8 mouse cellular contexts compared by ENCODE assay signal in the genomic region with DNA sequence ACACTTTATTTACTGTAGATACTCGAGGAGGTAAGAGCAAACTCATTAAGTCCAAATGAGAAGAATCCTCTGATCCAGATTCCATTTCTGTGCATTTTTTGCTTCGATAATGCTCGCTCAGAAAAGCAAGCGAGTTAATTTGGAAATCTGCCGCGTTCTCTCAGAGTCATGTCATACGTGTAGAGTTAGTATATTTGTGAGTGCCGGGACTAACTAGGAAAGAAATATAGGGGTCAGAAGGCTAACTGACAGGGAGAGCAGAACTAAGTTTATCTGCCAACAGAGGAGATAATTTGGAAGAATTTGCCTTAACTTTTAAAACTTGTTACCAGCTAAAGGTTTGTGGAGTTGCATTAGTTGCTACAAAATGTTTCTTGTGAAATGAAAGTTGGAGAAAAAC. TPM values are rescaled to one million over a fixed set of nuclear protein-coding genes. Genes with fewer than 3 reads are reported as not detected.
A peak's percentile ranks its signal among the peaks of the same experiment; 100 is the strongest.
DNase-seq lines count a peak whose midpoint lies in the region; ATAC-seq and TF ChIP-seq lines count a peak whose summit lies in the region.

No protein-coding gene starts in this region.

- no peaks in the 10 kb centered on the region for H3K9me3 ChIP-seq in kidney, postnatal 0 days (replicated peaks; ENCODE audit: low read length)
- no peaks in the 10 kb centered on the region for H3K9me3 ChIP-seq in hindbrain, embryonic 15.5 days
- no peaks in the 10 kb centered on the region for H3K9me3 ChIP-seq in midbrain, embryonic 16.5 days (replicated peaks; ENCODE audit: control insufficient read depth, low read length, poor library complexity, severe bottlenecking)

- no peak for ATAC-seq in kidney, postnatal 0 days (replicated peaks; ENCODE audit: low FRiP score, low read depth)
- no peak for ATAC-seq in hindbrain, embryonic 15.5 days (ENCODE audit: low FRiP score, low read depth)
- ATAC-seq in midbrain, embryonic 16.5 days, result no peak

- peak overlapping the region; percentile 85 for H3K9ac ChIP-seq in kidney, postnatal 0 days (ENCODE audit: low read depth, low read length)
- peak overlapping the region; percentile 58 for H3K9ac ChIP-seq in hindbrain, embryonic 15.5 days
- H3K9ac ChIP-seq in midbrain, embryonic 16.5 days (ENCODE audit: low read depth, low read length), result peak overlapping the region; percentile 72

- H3K27me3 ChIP-seq in kidney, postnatal 0 days (ENCODE audit: insufficient read depth, low read length), result no peaks in the 10 kb centered on the region
- no peaks in the 10 kb centered on the region for H3K27me3 ChIP-seq in hindbrain, embryonic 15.5 days
- no peaks in the 10 kb centered on the region for H3K27me3 ChIP-seq in midbrain, embryonic 16.5 days (ENCODE audit: control insufficient read depth, insufficient read depth, low read depth, low read length)

- TF ChIP-seq CTCF in kidney, postnatal 0 days (IDR thresholded peaks at IDR 0.05; ENCODE audit: low read depth), result no peak

- H3K4me3 ChIP-seq in kidney, postnatal 0 days (replicated peaks; ENCODE audit: low read depth, low read length), result peak overlapping the region; percentile 94
- H3K4me3 ChIP-seq in brown adipose tissue, adult 24 weeks (ENCODE audit: insufficient read depth, low read depth, low read length), result peak overlapping the region; percentile 93
- peak overlapping the region; percentile 67 for H3K4me3 ChIP-seq in hindbrain, embryonic 15.5 days
- peak overlapping the region; percentile 71 for H3K4me3 ChIP-seq in midbrain, embryonic 16.5 days (ENCODE audit: low read depth, low read length)

- peak overlapping the region; percentile 66; the same call in 1 of the 2 replicates for H3K27ac ChIP-seq in kidney, postnatal 0 days
- H3K27ac ChIP-seq in brown adipose tissue, adult 24 weeks (replicated peaks; ENCODE audit: low read depth, low read length), result no peak overlapping the region
- H3K27ac ChIP-seq in hindbrain, embryonic 15.5 days (replicated peaks), result no peak overlapping the region
- no peak overlapping the region for H3K27ac ChIP-seq in midbrain, embryonic 16.5 days (ENCODE audit: low read length)

- DNase-seq in kidney, postnatal 0 days (ENCODE audit: low spot score), result no peak
- DNase-seq in kidney, adult 18-20 months, result no peak
- DNase-seq in embryo, embryonic 10 days (ENCODE audit: low spot score), result no peak
- DNase-seq in layer of hippocampus, postnatal 36 days, result no peak
- DNase-seq in ovary, adult 18-20 months (ENCODE audit: low spot score), result no peak

- peaks cover 5% of the 10 kb centered on the region for H3K4me1 ChIP-seq in kidney, postnatal 0 days (replicated peaks; ENCODE audit: insufficient read depth, low read length)
- peaks cover 3% of the 10 kb centered on the region; the same call in 1 of the 2 replicates for H3K4me1 ChIP-seq in brown adipose tissue, adult 24 weeks (ENCODE audit: control insufficient read depth, insufficient read depth, insufficient read length, low read length)
- peaks cover 26% of the 10 kb centered on the region for H3K4me1 ChIP-seq in hindbrain, embryonic 15.5 days (replicated peaks)
- peaks cover 16% of the 10 kb centered on the region for H3K4me1 ChIP-seq in midbrain, embryonic 16.5 days (ENCODE audit: control insufficient read depth, insufficient read depth, low read length)

- peaks cover 6% of the 10 kb centered on the region; the same call in 1 of the 2 replicates for H3K36me3 ChIP-seq in kidney, postnatal 0 days (ENCODE audit: insufficient read depth, low read length)
- H3K36me3 ChIP-seq in hindbrain, embryonic 15.5 days, result peaks cover 17% of the 10 kb centered on the region
- peaks cover 11% of the 10 kb centered on the region for H3K36me3 ChIP-seq in midbrain, embryonic 16.5 days (ENCODE audit: control insufficient read depth, insufficient read depth, low read length)

- peak overlapping the region; percentile 86 for H3K4me2 ChIP-seq in kidney, postnatal 0 days (ENCODE audit: low read length)
- H3K4me2 ChIP-seq in hindbrain, embryonic 15.5 days, result peak overlapping the region; percentile 72
- H3K4me2 ChIP-seq in midbrain, embryonic 16.5 days (ENCODE audit: low read length), result peak overlapping the region; percentile 91

- WGBS in kidney, postnatal 0 days, result 1% methylated on average over 8 of the region's 8 CpGs
- 6% methylated on average over 8 of the region's 8 CpGs for WGBS in hindbrain, embryonic 15.5 days
- 2% methylated on average over 8 of the region's 8 CpGs for WGBS in midbrain, embryonic 16.5 days

RNA-seq across cellular contexts. Expression of gene Nup155, which starts 0.7 kb away (rescaled TPM):
- 7.2 and 8.3 TPM in 2 replicates for polyA plus RNA-seq in kidney, postnatal 0 days (2015; fragmentation: Nextera tagmentation; extraction: Ambion mirVana)
- 4.8 and 4.9 TPM in 2 replicates for polyA plus RNA-seq in brown adipose tissue, adult 24 weeks (2012; ENCODE audit: insufficient read depth, insufficient read length, missing spikeins)
- 9.6 and 10.1 TPM in 2 replicates for polyA plus RNA-seq in hindbrain, embryonic 15.5 days (2015; fragmentation: Nextera tagmentation; extraction: Ambion mirVana)
- polyA plus RNA-seq in midbrain, embryonic 16.5 days (2015; fragmentation: Nextera tagmentation; extraction: Ambion mirVana), result 10.9 and 12.2 TPM in 2 replicates
- total RNA-seq in layer of hippocampus, postnatal 36 days (2021), result 10 to 100 TPM; 17.4 to 18.9 TPM

RNA-seq across cellular contexts. Expression of gene Wdr70, which starts 10.8 kb away (rescaled TPM):
- 39.5 and 46.3 TPM in 2 replicates for polyA plus RNA-seq in kidney, postnatal 0 days (2015; fragmentation: Nextera tagmentation; extraction: Ambion mirVana)
- polyA plus RNA-seq in brown adipose tissue, adult 24 weeks (2012; ENCODE audit: insufficient read depth, insufficient read length, missing spikeins), result 33.6 and 34.4 TPM in 2 replicates
- 66.8 and 68.5 TPM in 2 replicates for polyA plus RNA-seq in hindbrain, embryonic 15.5 days (2015; fragmentation: Nextera tagmentation; extraction: Ambion mirVana)
- 71.6 and 75.2 TPM in 2 replicates for polyA plus RNA-seq in midbrain, embryonic 16.5 days (2015; fragmentation: Nextera tagmentation; extraction: Ambion mirVana)
- 10 to 100 TPM; 30.0 to 32.9 TPM for total RNA-seq in layer of hippocampus, postnatal 36 days (2021)

RNA-seq across cellular contexts. Expression of gene Cplane1, which starts 59.1 kb away (rescaled TPM):
- 5.4 and 5.6 TPM in 2 replicates for polyA plus RNA-seq in kidney, postnatal 0 days (2015; fragmentation: Nextera tagmentation; extraction: Ambion mirVana)
- 2.5 and 3.3 TPM in 2 replicates for polyA plus RNA-seq in brown adipose tissue, adult 24 weeks (2012; ENCODE audit: insufficient read depth, insufficient read length, missing spikeins)
- polyA plus RNA-seq in hindbrain, embryonic 15.5 days (2015; fragmentation: Nextera tagmentation; extraction: Ambion mirVana), result 14.3 and 14.6 TPM in 2 replicates
- polyA plus RNA-seq in midbrain, embryonic 16.5 days (2015; fragmentation: Nextera tagmentation; extraction: Ambion mirVana), result 15.3 and 18.1 TPM in 2 replicates
- 10 to 100 TPM; 29.0 to 39.1 TPM for total RNA-seq in layer of hippocampus, postnatal 36 days (2021)
